Mouse (Mus musculus): Measurements from ENCODE around the gene Dnajb14. TPM values are rescaled to one million over a fixed set of nuclear protein-coding genes. Genes with fewer than 3 reads are reported as not detected.
A peak's percentile ranks its signal among the peaks of the same experiment; 100 is the strongest.
"Not testable (repeated sequence)": the region's sequence is repeated elsewhere in the genome, so short reads cannot be mapped to it uniquely, and the experiment has no call there.

Gene Dnajb14
- polyA plus RNA-seq, 1 experiment from 2014 or later: 12.3 TPM

- H3K27ac ChIP-seq: no peak overlapping the region
- no peaks in the 10 kb centered on the region for H3K9me3 ChIP-seq
- H3K4me3 ChIP-seq: no peak overlapping the region
- H3K36me3 ChIP-seq: no peaks in the 10 kb centered on the region
- no peaks in the 10 kb centered on the region for H3K27me3 ChIP-seq
- H3K9ac ChIP-seq: no peak overlapping the region
- 79% methylated on average over 5 of the region's 5 CpGs for WGBS
- H3K4me1 ChIP-seq: no peaks in the 10 kb centered on the region
- H3K4me2 ChIP-seq (replicated peaks): no peak overlapping the region
- ATAC-seq (ENCODE audit: insufficient number of reproducible peaks, insufficient read depth, low FRiP score, low TSS enrichment): no peak
Observed at GRCm38 (mm10) chr3:137846552-137846951, 20.9 kb upstream of the Dnajb14 start.

- no peaks in the 10 kb centered on the region for H3K4me1 ChIP-seq
- H3K9me3 ChIP-seq: no peaks in the 10 kb centered on the region
- 90% methylated on average over 9 of the region's 9 CpGs for WGBS
- H3K36me3 ChIP-seq: no peaks in the 10 kb centered on the region
- no peak overlapping the region for H3K4me3 ChIP-seq
- no peak overlapping the region for H3K4me2 ChIP-seq (replicated peaks)
- ATAC-seq (ENCODE audit: insufficient number of reproducible peaks, insufficient read depth, low FRiP score, low TSS enrichment): no peak
- no peaks in the 10 kb centered on the region for H3K27me3 ChIP-seq
- H3K9ac ChIP-seq: no peak overlapping the region
- H3K27ac ChIP-seq: no peak overlapping the region
Observed at GRCm38 (mm10) chr3:137848354-137848753, 19.1 kb upstream of the Dnajb14 start.

DNA sequence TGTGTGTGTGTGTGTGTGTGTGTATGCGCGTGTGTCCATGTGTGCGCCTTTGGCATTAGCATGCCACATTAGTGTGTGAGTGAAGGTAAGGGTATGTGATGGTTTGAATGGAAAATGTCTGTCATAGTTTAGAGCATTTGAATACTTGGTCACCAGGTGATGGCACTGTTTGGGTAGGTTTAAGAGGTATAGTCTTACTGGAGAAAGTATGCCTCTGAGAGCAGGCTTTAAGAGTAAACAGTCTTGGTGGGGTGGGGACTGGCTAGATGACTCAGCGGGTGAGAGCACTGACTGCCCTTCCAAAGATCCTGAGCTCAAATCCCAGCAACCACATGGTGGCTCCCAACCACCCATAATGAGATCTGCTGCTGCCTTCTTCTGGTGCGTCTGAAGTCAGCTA lies 17.8 kb upstream of the Dnajb14 start:
- H3K9ac ChIP-seq: no peak overlapping the region
- H3K27ac ChIP-seq: no peak overlapping the region
- H3K36me3 ChIP-seq: no peaks in the 10 kb centered on the region
- no peaks in the 10 kb centered on the region for H3K9me3 ChIP-seq
- no peaks in the 10 kb centered on the region for H3K27me3 ChIP-seq
- H3K4me1 ChIP-seq: no peaks in the 10 kb centered on the region
- H3K4me3 ChIP-seq: no peak overlapping the region
- H3K4me2 ChIP-seq (replicated peaks): no peak overlapping the region
- ATAC-seq (ENCODE audit: insufficient number of reproducible peaks, insufficient read depth, low FRiP score, low TSS enrichment): no peak
- WGBS: 88% methylated on average over 5 of the region's 5 CpGs

DNA sequence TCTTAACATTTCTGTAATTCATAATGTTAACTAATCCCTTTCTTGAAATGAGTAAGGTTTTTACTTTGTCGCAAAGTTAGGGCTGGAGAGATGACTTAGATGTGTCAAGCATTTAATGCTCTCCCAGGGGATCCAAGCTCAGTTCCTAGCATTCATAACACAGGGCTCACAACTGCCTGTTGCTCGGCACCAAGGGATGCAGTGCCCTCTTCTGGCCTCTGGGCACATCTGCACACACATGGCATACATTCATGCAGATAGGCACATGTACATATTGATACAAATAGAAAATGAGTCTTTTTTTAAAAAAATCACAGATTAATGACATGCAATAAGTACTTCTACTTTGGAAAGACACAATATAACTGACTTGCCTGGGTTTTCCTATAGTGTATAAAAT lies 16.3 kb upstream of the Dnajb14 start:
- WGBS: 77% methylated on average over 2 of the region's 2 CpGs
- Histone ChIP-seq H3K27me3 (no peaks in the 10 kb centered on the region), H3K9ac (no peak overlapping the region), H3K4me3 (no peak overlapping the region), H3K4me1 (no peaks in the 10 kb centered on the region), H3K36me3 (no peaks in the 10 kb centered on the region), H3K9me3 (no peaks in the 10 kb centered on the region), H3K27ac (no peak overlapping the region), H3K4me2 (replicated peaks) (no peak overlapping the region)
- no peak for ATAC-seq (ENCODE audit: insufficient number of reproducible peaks, insufficient read depth, low FRiP score, low TSS enrichment)

- WGBS: 93% methylated on average over 1 of the region's 1 CpGs
- not testable (repeated sequence) for H3K27me3 ChIP-seq; H3K9ac ChIP-seq; ATAC-seq (ENCODE audit: insufficient number of reproducible peaks, insufficient read depth, low FRiP score, low TSS enrichment); H3K36me3 ChIP-seq; H3K4me3 ChIP-seq; H3K27ac ChIP-seq; H3K4me1 ChIP-seq; H3K9me3 ChIP-seq; H3K4me2 ChIP-seq (replicated peaks)
Observed at GRCm38 (mm10) chr3:137853011-137853410, 14.5 kb upstream of the Dnajb14 start.

GRCm38 (mm10) chr3:137855328-137855727 lies 12.1 kb upstream of the Dnajb14 start:
- no peak for ATAC-seq (ENCODE audit: insufficient number of reproducible peaks, insufficient read depth, low FRiP score, low TSS enrichment)
- Histone ChIP-seq H3K9ac (no peak overlapping the region), H3K27ac (no peak overlapping the region), H3K4me2 (replicated peaks) (no peak overlapping the region), H3K27me3 (no peaks in the 10 kb centered on the region), H3K9me3 (no peaks in the 10 kb centered on the region), H3K36me3 (no peaks in the 10 kb centered on the region), H3K4me1 (no peaks in the 10 kb centered on the region), H3K4me3 (no peak overlapping the region)
- 77% methylated on average over 3 of the region's 3 CpGs for WGBS

DNA sequence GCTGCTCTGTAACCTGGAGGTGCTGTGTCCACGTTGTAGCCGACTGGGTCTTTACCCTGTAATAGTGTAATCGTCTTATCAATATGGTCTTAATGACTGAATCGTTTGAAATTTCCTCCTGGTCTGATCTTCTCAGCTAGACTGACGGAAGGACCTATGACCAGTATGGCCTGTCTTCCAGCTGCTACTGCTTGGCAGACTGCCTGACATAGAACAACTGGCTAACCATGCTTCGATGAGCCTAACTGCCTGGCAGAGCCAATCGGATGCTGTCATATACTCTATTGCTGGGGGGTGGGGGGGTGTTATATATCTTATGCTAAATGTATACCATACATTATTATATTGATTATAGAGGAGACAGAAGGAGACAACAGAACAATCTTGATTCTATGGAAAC lies 11.4 kb upstream of the Dnajb14 start:
- Histone ChIP-seq H3K9ac (no peak overlapping the region), H3K36me3 (no peaks in the 10 kb centered on the region), H3K27ac (no peak overlapping the region), H3K27me3 (no peaks in the 10 kb centered on the region), H3K4me2 (replicated peaks) (no peak overlapping the region), H3K9me3 (no peaks in the 10 kb centered on the region), H3K4me3 (no peak overlapping the region), H3K4me1 (no peaks in the 10 kb centered on the region)
- ATAC-seq (ENCODE audit: insufficient number of reproducible peaks, insufficient read depth, low FRiP score, low TSS enrichment): no peak
- WGBS: 79% methylated on average over 7 of the region's 7 CpGs

DNA sequence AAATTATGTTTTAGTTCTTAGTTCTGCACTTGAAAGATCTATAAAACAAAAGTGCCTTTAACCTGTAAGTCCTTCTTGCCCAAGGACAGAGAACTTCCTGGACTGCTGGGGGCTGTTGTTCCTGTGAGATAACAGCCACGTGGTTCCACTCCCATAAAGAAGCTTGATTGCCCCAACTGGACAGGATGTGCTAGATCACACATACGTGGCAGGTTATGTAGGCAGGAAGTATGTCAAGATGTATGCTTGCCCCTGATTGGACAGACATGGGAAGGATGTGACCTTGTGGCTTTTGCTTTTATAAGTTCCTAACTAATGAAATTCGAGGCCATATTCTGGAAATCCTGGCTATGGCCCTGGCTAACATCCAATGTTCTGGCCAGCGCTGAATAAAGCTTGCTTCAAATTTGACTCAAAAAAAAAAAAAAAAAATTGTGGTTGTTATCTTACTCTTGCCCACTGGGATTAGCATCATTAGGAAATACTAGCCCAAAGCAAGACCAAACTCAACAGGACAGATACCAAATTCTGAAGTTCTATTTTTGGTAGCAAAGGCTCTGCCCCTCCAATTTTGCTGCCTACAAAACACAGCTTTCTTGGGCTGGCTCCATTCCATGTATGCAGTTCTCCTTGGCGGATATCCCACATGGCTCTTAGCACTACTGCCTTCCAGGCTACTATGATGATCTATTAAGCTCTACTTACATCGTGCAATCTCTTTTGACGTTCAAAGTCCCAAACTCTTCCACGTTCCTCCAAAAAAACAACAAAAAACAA lies 6.9 kb upstream of the Dnajb14 start:
- H3K4me3 ChIP-seq: no peak overlapping the region
- H3K27ac ChIP-seq: no peak overlapping the region
- no peaks in the 10 kb centered on the region for H3K9me3 ChIP-seq
- WGBS: 74% methylated on average over 8 of the region's 8 CpGs
- no peaks in the 10 kb centered on the region for H3K27me3 ChIP-seq
- no peak for ATAC-seq (ENCODE audit: insufficient number of reproducible peaks, insufficient read depth, low FRiP score, low TSS enrichment)
- H3K36me3 ChIP-seq: no peaks in the 10 kb centered on the region
- no peaks in the 10 kb centered on the region for H3K4me1 ChIP-seq
- no peak overlapping the region for H3K4me2 ChIP-seq (replicated peaks)
- H3K9ac ChIP-seq: no peak overlapping the region

DNA sequence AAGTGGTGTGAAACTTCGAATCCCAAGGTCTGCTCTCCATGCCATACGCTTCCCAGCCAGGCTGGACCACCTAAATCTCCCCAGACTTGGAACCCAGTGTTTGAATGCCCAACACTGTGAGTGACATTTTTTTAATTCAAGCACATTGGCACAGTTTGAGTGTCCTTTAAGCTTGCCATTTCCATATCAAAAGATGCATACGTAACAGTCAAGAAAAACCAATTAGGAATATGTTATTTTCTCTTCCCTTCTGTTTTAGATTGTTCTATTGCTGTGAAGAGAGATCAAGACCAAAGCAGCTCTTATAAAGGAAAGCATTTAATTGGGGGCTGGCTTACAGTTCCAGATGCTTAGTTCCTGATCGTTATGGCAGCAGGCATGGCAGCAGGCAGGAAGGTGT lies 6.0 kb upstream of the Dnajb14 start:
- Histone ChIP-seq H3K4me1 (peaks cover 4% of the 10 kb centered on the region; the same call in 1 of the 2 replicates), H3K4me3 (no peak overlapping the region), H3K9me3 (no peaks in the 10 kb centered on the region), H3K4me2 (replicated peaks) (no peak overlapping the region), H3K27me3 (no peaks in the 10 kb centered on the region), H3K9ac (no peak overlapping the region), H3K27ac (no peak overlapping the region), H3K36me3 (no peaks in the 10 kb centered on the region)
- WGBS: 89% methylated on average over 4 of the region's 4 CpGs
- ATAC-seq (ENCODE audit: insufficient number of reproducible peaks, insufficient read depth, low FRiP score, low TSS enrichment): no peak

GRCm38 (mm10) chr3:137862600-137862999 lies 4.9 kb upstream of the Dnajb14 start:
- no peak for ATAC-seq (ENCODE audit: insufficient number of reproducible peaks, insufficient read depth, low FRiP score, low TSS enrichment)
- Histone ChIP-seq H3K27me3 (no peaks in the 10 kb centered on the region), H3K9me3 (no peaks in the 10 kb centered on the region), H3K36me3 (no peaks in the 10 kb centered on the region), H3K4me2 (replicated peaks) (no peak overlapping the region), H3K4me3 (no peak overlapping the region), H3K9ac (no peak overlapping the region), H3K27ac (no peak overlapping the region), H3K4me1 (peaks cover 12% of the 10 kb centered on the region; the same call in 1 of the 2 replicates)
- WGBS: 89% methylated on average over 3 of the region's 3 CpGs

GRCm38 (mm10) chr3:137863330-137864123 lies 3.9 kb upstream of the Dnajb14 start:
- Histone ChIP-seq H3K9me3 (no peaks in the 10 kb centered on the region), H3K4me1 (peaks cover 12% of the 10 kb centered on the region; the same call in 1 of the 2 replicates), H3K4me3 (peak overlapping the region; percentile 85), H3K27ac (peak overlapping the region; percentile 85), H3K27me3 (no peaks in the 10 kb centered on the region), H3K4me2 (replicated peaks) (peak overlapping the region; percentile 53), H3K36me3 (no peaks in the 10 kb centered on the region), H3K9ac (peak overlapping the region; percentile 54)
- WGBS: 33% methylated on average over 22 of the region's 22 CpGs
- peak; percentile 18; the same call in 1 of the 2 replicates for ATAC-seq (ENCODE audit: insufficient number of reproducible peaks, insufficient read depth, low FRiP score, low TSS enrichment)
